Mouse (Mus musculus) testis, adult 2 months (tissue): Measurements from ENCODE around the gene Lad1. TPM values are rescaled to one million over a fixed set of nuclear protein-coding genes. Genes with fewer than 3 reads are reported as not detected.
A peak's percentile ranks its signal among the peaks of the same experiment; 100 is the strongest.

Experiments used
- H3K27ac ChIP-seq: fragments of 200-500 bp; 2 replicates; pipeline ENCODE4 v1.5.1; 2012; ENCODE audit warnings: low read depth, low read length; ENCODE audit not compliant: control insufficient read depth, insufficient read depth
- H3K27me3 ChIP-seq: fragments of 200-500 bp; 2 replicates; pipeline ENCODE4 v1.6.1; 2012; ENCODE audit warnings: mild to moderate bottlenecking, low read length, moderate library complexity; ENCODE audit not compliant: control insufficient read depth, insufficient read depth
- H3K36me3 ChIP-seq: fragments of 200-500 bp; 2 replicates; pipeline ENCODE4 v1.6.1; 2012; ENCODE audit warnings: mild to moderate bottlenecking, low read length; ENCODE audit not compliant: control insufficient read depth, insufficient read depth
- H3K4me1 ChIP-seq: fragments of 200-500 bp; 2 replicates; pipeline ENCODE4 v1.6.1; 2012; ENCODE audit warnings: low read length; ENCODE audit not compliant: control insufficient read depth, insufficient read depth
- H3K4me3 ChIP-seq: fragments of 200-500 bp; 2 replicates; pipeline ENCODE4 v1.5.1; 2012; ENCODE audit warnings: low read depth, mild to moderate bottlenecking, low read length, moderate library complexity, mixed read lengths; ENCODE audit not compliant: control insufficient read depth
- CTCF ChIP-seq: fragments of 200-500 bp; IDR thresholded peaks from 2 replicates; pipeline ENCODE4 v1.5.1; 2012; ENCODE audit warnings: low read depth, mild to moderate bottlenecking, inconsistent platforms, low read length, moderate library complexity; ENCODE audit not compliant: control insufficient read depth, insufficient read depth, insufficient replicate concordance
- POLR2A ChIP-seq: fragments of 200-500 bp; IDR thresholded peaks from 2 replicates; pipeline ENCODE4 v1.6.1; 2012; ENCODE audit warnings: low read depth, mild to moderate bottlenecking, inconsistent platforms, low read length, moderate library complexity; ENCODE audit not compliant: control insufficient read depth
- polyA plus RNA-seq: library from polyadenylated mRNA; depleted of rRNA; stranded (reverse); fragments of >200 nt; gene quantifications from 2 replicates; pipeline ENCODE4 v1.2.3, GENCODE M21; 2012

The Lad1 gene
- polyA plus RNA-seq, 1 experiment, result 0.15 TPM

GRCm38 (mm10) chr1:135810180-135810579 lies 8.2 kb upstream of the Lad1 start:
- Histone ChIP-seq H3K36me3 (no peaks in the 10 kb centered on the region), H3K4me1 (peaks cover 2% of the 10 kb centered on the region; the same call in 1 of the 2 replicates), H3K27me3 (no peaks in the 10 kb centered on the region), H3K27ac (no peak overlapping the region), H3K4me3 (no peak overlapping the region)
- TF ChIP-seq CTCF (no peak), POLR2A (no peak)

GRCm38 (mm10) chr1:135811016-135811646 lies 7.3 kb upstream of the Lad1 start:
- Histone ChIP-seq H3K4me3 (no peak overlapping the region), H3K27ac (no peak overlapping the region), H3K27me3 (no peaks in the 10 kb centered on the region), H3K36me3 (no peaks in the 10 kb centered on the region), H3K4me1 (peaks cover 2% of the 10 kb centered on the region; the same call in 1 of the 2 replicates)
- TF ChIP-seq POLR2A (no peak), CTCF (peak; percentile 100)

GRCm38 (mm10) chr1:135812205-135812604 lies 6.2 kb upstream of the Lad1 start:
- no peaks in the 10 kb centered on the region for H3K27me3 ChIP-seq

GRCm38 (mm10) chr1:135812618-135813017 lies 5.8 kb upstream of the Lad1 start:
- H3K27me3 ChIP-seq, result no peaks in the 10 kb centered on the region
- TF ChIP-seq POLR2A (no peak), CTCF (no peak)
- H3K4me3 ChIP-seq, result no peak overlapping the region
- peaks cover 2% of the 10 kb centered on the region for H3K4me1 ChIP-seq
- no peak overlapping the region for H3K27ac ChIP-seq
- H3K36me3 ChIP-seq, result no peaks in the 10 kb centered on the region

More at GRCm38 (mm10) chr1:135812205-135812604, 6.2 kb upstream of the Lad1 start:
- Histone ChIP-seq H3K4me1 (peaks cover 2% of the 10 kb centered on the region; the same call in 1 of the 2 replicates), H3K4me3 (no peak overlapping the region), H3K36me3 (no peaks in the 10 kb centered on the region), H3K27ac (no peak overlapping the region)
- TF ChIP-seq POLR2A (no peak), CTCF (no peak)

- H3K4me1 ChIP-seq, result peaks cover 2% of the 10 kb centered on the region
- no peaks in the 10 kb centered on the region for H3K36me3 ChIP-seq
- no peak overlapping the region for H3K27ac ChIP-seq
- TF ChIP-seq CTCF (no peak), POLR2A (no peak)
- no peaks in the 10 kb centered on the region for H3K27me3 ChIP-seq
- H3K4me3 ChIP-seq, result no peak overlapping the region
Observed at GRCm38 (mm10) chr1:135813071-135813470, 5.3 kb upstream of the Lad1 start.

GRCm38 (mm10) chr1:135813687-135814395 lies 4.6 kb upstream of the Lad1 start:
- no peaks in the 10 kb centered on the region for H3K36me3 ChIP-seq
- peaks cover 8% of the 10 kb centered on the region for H3K4me1 ChIP-seq
- peaks cover 4% of the 10 kb centered on the region; the same call in 1 of the 2 replicates for H3K27me3 ChIP-seq
- no peak overlapping the region for H3K4me3 ChIP-seq
- TF ChIP-seq CTCF (no peak), POLR2A (no peak)
- H3K27ac ChIP-seq, result no peak overlapping the region

GRCm38 (mm10) chr1:135814531-135814930 lies 3.9 kb upstream of the Lad1 start:
- Histone ChIP-seq H3K36me3 (no peaks in the 10 kb centered on the region), H3K27me3 (peaks cover 4% of the 10 kb centered on the region; the same call in 1 of the 2 replicates), H3K4me1 (peaks cover 12% of the 10 kb centered on the region), H3K4me3 (no peak overlapping the region), H3K27ac (no peak overlapping the region)
- no peak for TF ChIP-seq POLR2A
- no peak for TF ChIP-seq CTCF
